Mouse (Mus musculus) E14TG2a.4 (cell line): ENCODE results near the gene Rassf2.

ENCODE experiments used
- H3K27me3 ChIP-seq: 2 replicates; pipeline ENCODE4 v1.6.1; 2014; ENCODE audit warnings: low read length, control low read depth; ENCODE audit not compliant: insufficient read depth
- H3K36me3 ChIP-seq: 2 replicates; pipeline ENCODE4 v1.6.1; 2014; ENCODE audit warnings: low read length, control low read depth; ENCODE audit not compliant: insufficient read depth
- H3K4me1 ChIP-seq: replicated peaks from 2 replicates; pipeline ENCODE4 v1.6.1; 2014; ENCODE audit warnings: low read depth, low read length, control low read depth
- H3K4me3 ChIP-seq: replicated peaks from 2 replicates; pipeline ENCODE4 v1.5.1; 2014; ENCODE audit warnings: mild to moderate bottlenecking, low read length
- H3K9me3 ChIP-seq: 2 replicates; pipeline ENCODE4 v1.6.1; 2014; ENCODE audit warnings: low read length, control low read depth
- CTCF ChIP-seq: conservative IDR thresholded peaks from 2 replicates; pipeline ENCODE4 v1.5.1; 2014; ENCODE audit warnings: low read length
- NANOG ChIP-seq: IDR thresholded peaks from 2 replicates; pipeline ENCODE4 v1.6.1; 2014; ENCODE audit warnings: borderline replicate concordance, low read length, mixed read lengths
- POU5F1 ChIP-seq: IDR thresholded peaks from 2 replicates; pipeline ENCODE4 v1.6.1; 2014; ENCODE audit warnings: low read length, borderline replicate concordance

Rassf2 gene

GRCm38 (mm10) chr2:131994971-131995370 lies 35.1 kb downstream of the Rassf2 start:
- no peak for TF ChIP-seq CTCF
- H3K9me3 ChIP-seq = no peaks in the 10 kb centered on the region
- no peak overlapping the region for H3K4me3 ChIP-seq
- peaks cover 6% of the 10 kb centered on the region; the same call in 1 of the 2 replicates for H3K27me3 ChIP-seq
- peaks cover 22% of the 10 kb centered on the region for H3K36me3 ChIP-seq
- H3K4me1 ChIP-seq = peaks cover 10% of the 10 kb centered on the region

DNA sequence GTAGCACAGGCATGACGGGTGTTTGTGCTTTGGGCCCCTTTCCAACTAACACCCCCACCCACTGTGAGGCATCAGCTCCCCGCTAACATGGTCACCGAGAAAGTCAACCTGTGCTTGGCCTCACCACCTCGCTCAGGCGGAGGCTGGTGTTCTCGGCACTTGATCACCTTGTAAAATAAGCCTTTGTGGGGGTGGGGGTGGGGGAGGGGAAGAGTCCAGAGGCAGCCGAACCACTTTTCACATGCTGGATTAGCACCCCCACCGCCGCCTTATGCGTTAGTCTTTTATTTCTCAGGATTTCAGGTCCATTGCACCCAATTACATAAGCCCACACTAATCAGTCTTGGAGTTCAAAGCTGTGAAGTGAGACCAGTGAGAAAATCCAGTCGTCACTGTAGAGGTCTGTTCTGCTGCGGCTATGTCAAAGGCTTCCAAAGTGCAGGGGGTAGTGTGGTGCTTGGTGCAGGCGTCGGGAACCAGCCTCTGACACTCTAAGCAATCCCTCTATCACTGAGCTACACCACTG lies 36.4 kb downstream of the Rassf2 start:
- TF ChIP-seq NANOG = no peak
- peaks cover 6% of the 10 kb centered on the region; the same call in 1 of the 2 replicates for H3K27me3 ChIP-seq
- H3K9me3 ChIP-seq = no peaks in the 10 kb centered on the region
- peaks cover 10% of the 10 kb centered on the region for H3K4me1 ChIP-seq
- H3K4me3 ChIP-seq = no peak overlapping the region
- H3K36me3 ChIP-seq = peaks cover 22% of the 10 kb centered on the region

GRCm38 (mm10) chr2:131993151-131993550 lies 36.9 kb downstream of the Rassf2 start:
- H3K4me3 ChIP-seq = no peak overlapping the region
- peaks cover 10% of the 10 kb centered on the region for H3K4me1 ChIP-seq
- peaks cover 6% of the 10 kb centered on the region; the same call in 1 of the 2 replicates for H3K27me3 ChIP-seq
- no peak for TF ChIP-seq NANOG
- TF ChIP-seq CTCF = no peak
- TF ChIP-seq POU5F1 = no peak
- H3K36me3 ChIP-seq = peaks cover 22% of the 10 kb centered on the region
- H3K9me3 ChIP-seq = no peaks in the 10 kb centered on the region

DNA sequence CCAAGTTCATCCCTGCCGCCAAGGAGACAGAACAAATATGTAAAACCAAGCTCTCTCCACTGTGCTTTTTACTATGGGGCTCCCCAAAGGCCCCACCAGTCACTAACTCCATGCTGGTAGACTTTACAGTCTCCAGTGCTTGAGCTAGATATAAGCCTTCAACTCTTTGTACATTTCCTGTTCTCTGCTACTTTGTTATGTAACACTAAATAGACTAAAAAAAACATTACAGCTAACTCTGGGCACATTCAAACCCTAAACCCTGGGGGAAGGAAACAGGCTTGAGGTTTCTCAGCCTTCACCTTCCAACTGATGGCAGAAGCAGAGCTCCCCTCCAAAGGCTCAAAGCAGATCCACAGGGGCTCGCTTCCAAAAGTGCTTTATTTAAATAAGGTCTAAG lies 37.6 kb downstream of the Rassf2 start:
- H3K4me3 ChIP-seq = no peak overlapping the region
- H3K36me3 ChIP-seq = peaks cover 22% of the 10 kb centered on the region
- no peaks in the 10 kb centered on the region for H3K9me3 ChIP-seq
- peaks cover 10% of the 10 kb centered on the region for H3K4me1 ChIP-seq
- no peak for TF ChIP-seq CTCF
- no peak for TF ChIP-seq POU5F1
- no peak for TF ChIP-seq NANOG
- H3K27me3 ChIP-seq = peaks cover 6% of the 10 kb centered on the region; the same call in 1 of the 2 replicates

DNA sequence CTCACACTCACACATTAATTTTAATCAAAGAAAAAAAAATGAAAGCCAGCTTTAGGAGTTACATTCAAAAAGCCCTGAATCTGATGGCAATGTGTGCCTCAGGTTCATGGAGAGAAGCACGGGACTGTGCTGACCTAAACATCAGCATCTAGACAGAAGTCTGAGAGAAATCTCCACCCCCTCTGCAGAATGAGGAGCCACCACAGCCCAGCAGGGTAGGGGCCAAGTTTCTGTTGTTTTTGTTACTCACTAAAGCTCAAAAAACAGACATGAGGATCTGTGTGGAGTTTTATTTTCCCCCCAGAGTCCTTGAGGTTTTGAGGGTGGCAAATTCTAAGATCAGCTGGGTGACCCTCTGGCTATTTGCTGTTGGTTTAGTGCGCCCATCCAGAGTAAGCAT lies 41.5 kb downstream of the Rassf2 start:
- TF ChIP-seq NANOG (no peak), POU5F1 (no peak), CTCF (no peak)
- H3K4me3 ChIP-seq = no peak overlapping the region
- H3K27me3 ChIP-seq = peaks cover 2% of the 10 kb centered on the region; the same call in 1 of the 2 replicates
- no peaks in the 10 kb centered on the region for H3K36me3 ChIP-seq
- no peaks in the 10 kb centered on the region for H3K9me3 ChIP-seq
- H3K4me1 ChIP-seq = peaks cover 7% of the 10 kb centered on the region

DNA sequence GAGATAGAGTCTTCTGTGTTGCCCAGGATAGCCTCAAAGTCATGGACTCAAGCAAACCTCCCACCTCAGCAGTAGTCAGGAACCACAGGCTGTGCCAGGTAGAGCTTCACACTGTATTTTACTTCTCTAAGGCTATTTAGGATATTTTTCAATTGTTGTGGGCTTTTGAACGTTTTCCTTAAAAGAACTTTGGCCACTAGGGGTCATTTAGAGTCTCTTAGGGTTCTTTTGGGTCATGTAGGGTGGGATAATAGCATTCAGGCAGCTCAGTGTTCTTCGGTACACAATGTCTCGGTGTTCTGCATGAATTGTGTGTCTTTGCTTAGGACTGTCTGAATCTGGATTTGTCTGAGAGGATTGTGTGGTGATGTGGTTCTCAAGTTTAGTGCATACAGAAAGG lies 42.1 kb downstream of the Rassf2 start:
- Histone ChIP-seq H3K4me1 (peaks cover under 1% of the 10 kb centered on the region), H3K27me3 (no peaks in the 10 kb centered on the region), H3K36me3 (no peaks in the 10 kb centered on the region), H3K9me3 (no peaks in the 10 kb centered on the region), H3K4me3 (no peak overlapping the region)
- no peak for TF ChIP-seq POU5F1
- peak; percentile 20 for TF ChIP-seq CTCF
- no peak for TF ChIP-seq NANOG

- TF ChIP-seq NANOG (no peak), POU5F1 (no peak), CTCF (peak; percentile 62)
- H3K36me3 ChIP-seq = no peaks in the 10 kb centered on the region
- no peak overlapping the region for H3K4me3 ChIP-seq
- peaks cover 2% of the 10 kb centered on the region for H3K9me3 ChIP-seq
- H3K4me1 ChIP-seq = no peaks in the 10 kb centered on the region; the same call in 1 of the 2 replicates
- no peaks in the 10 kb centered on the region for H3K27me3 ChIP-seq
These were observed 47.4 kb downstream of the Rassf2 start for GRCm38 (mm10) chr2:131982546-131983196.

- no peak overlapping the region for H3K4me3 ChIP-seq
- no peaks in the 10 kb centered on the region for H3K27me3 ChIP-seq
- H3K9me3 ChIP-seq = peaks cover 13% of the 10 kb centered on the region
- TF ChIP-seq POU5F1 (no peak), NANOG (no peak), CTCF (no peak)
- no peaks in the 10 kb centered on the region for H3K36me3 ChIP-seq
- no peaks in the 10 kb centered on the region; the same call in 1 of the 2 replicates for H3K4me1 ChIP-seq
These were observed 49.2 kb downstream of the Rassf2 start for GRCm38 (mm10) chr2:131980866-131981265.

- peaks cover 13% of the 10 kb centered on the region for H3K9me3 ChIP-seq
- no peaks in the 10 kb centered on the region for H3K4me1 ChIP-seq
- H3K4me3 ChIP-seq = no peak overlapping the region
- TF ChIP-seq NANOG (no peak), CTCF (no peak), POU5F1 (no peak)
- no peaks in the 10 kb centered on the region for H3K27me3 ChIP-seq
- no peaks in the 10 kb centered on the region for H3K36me3 ChIP-seq
These were observed 53.4 kb downstream of the Rassf2 start for GRCm38 (mm10) chr2:131976663-131977062.
